ENCODE assay signal across 8 mouse cellular contexts in genomic region chr8:70354004-70354403, GRCm38 (mm10). TPM values are rescaled to one million over a fixed set of nuclear protein-coding genes. Genes with fewer than 3 reads are reported as not detected.
A peak's percentile ranks its signal among the peaks of the same experiment; 100 is the strongest.
DNase-seq lines count a peak whose midpoint lies in the region; ATAC-seq and TF ChIP-seq lines count a peak whose summit lies in the region.

No protein-coding gene starts in this region.

- H3K36me3 ChIP-seq in embryonic facial prominence, embryonic 11.5 days (replicated peaks; ENCODE audit: control insufficient read depth, insufficient read depth, low read depth, low read length): no peaks in the 10 kb centered on the region; the same call in 1 of the 2 replicates
- H3K36me3 ChIP-seq in intestine, embryonic 15.5 days: peaks cover 7% of the 10 kb centered on the region; the same call in 1 of the 2 replicates
- H3K36me3 ChIP-seq in myocyte (ENCODE audit: control insufficient read depth, insufficient read depth): no peaks in the 10 kb centered on the region

- no peaks in the 10 kb centered on the region for H3K9me3 ChIP-seq in embryonic facial prominence, embryonic 11.5 days (replicated peaks; ENCODE audit: control insufficient read depth, low read length)
- H3K9me3 ChIP-seq in intestine, embryonic 15.5 days: no peaks in the 10 kb centered on the region

- TF ChIP-seq CTCF in layer of hippocampus, adult 2 months (conservative IDR thresholded peaks at IDR 0.05): no peak

- H3K4me2 ChIP-seq in embryonic facial prominence, embryonic 11.5 days (ENCODE audit: low read depth, low read length): peak overlapping the region; percentile 60
- H3K4me2 ChIP-seq in intestine, embryonic 15.5 days (replicated peaks): peak overlapping the region; percentile 78
- H3K4me2 ChIP-seq in myocyte (ENCODE audit: low read depth): peak overlapping the region; percentile 94

- WGBS in embryonic facial prominence, embryonic 11.5 days: 61% methylated on average over 4 of the region's 4 CpGs
- 50% methylated on average over 4 of the region's 4 CpGs for WGBS in intestine, embryonic 15.5 days

- peak overlapping the region; percentile 70 for H3K4me3 ChIP-seq in layer of hippocampus, adult 2 months
- peak overlapping the region; percentile 100 for H3K4me3 ChIP-seq in embryonic facial prominence, embryonic 11.5 days (ENCODE audit: low read depth, low read length)
- H3K4me3 ChIP-seq in intestine, embryonic 15.5 days (replicated peaks): peak overlapping the region; percentile 96; the same call in 1 of the 2 replicates
- H3K4me3 ChIP-seq in myocyte: peak overlapping the region; percentile 59

- H3K27ac ChIP-seq in layer of hippocampus, adult 2 months: peak overlapping the region; percentile 98
- H3K27ac ChIP-seq in embryonic facial prominence, embryonic 11.5 days (replicated peaks; ENCODE audit: low read depth, low read length): no peak overlapping the region
- H3K27ac ChIP-seq in intestine, embryonic 15.5 days: peak overlapping the region; percentile 73

- H3K27me3 ChIP-seq in embryonic facial prominence, embryonic 11.5 days (ENCODE audit: control insufficient read depth, insufficient read depth, low read length): no peaks in the 10 kb centered on the region
- no peaks in the 10 kb centered on the region for H3K27me3 ChIP-seq in intestine, embryonic 15.5 days (replicated peaks)
- no peaks in the 10 kb centered on the region for H3K27me3 ChIP-seq in myocyte (ENCODE audit: control insufficient read depth, insufficient read depth, insufficient read length)

- peaks cover 8% of the 10 kb centered on the region for H3K4me1 ChIP-seq in embryonic facial prominence, embryonic 11.5 days (ENCODE audit: control insufficient read depth, insufficient read depth, low read length)
- peaks cover 38% of the 10 kb centered on the region for H3K4me1 ChIP-seq in intestine, embryonic 15.5 days (replicated peaks)

- DNase-seq in layer of hippocampus, adult 2 months (ENCODE audit: low spot score in 2 of 2): no peak
- DNase-seq in layer of hippocampus, postnatal 10 days (ENCODE audit: low spot score in 2 of 2): no peak
- no peak for DNase-seq in embryonic facial prominence, embryonic 11.5 days (ENCODE audit: low spot score)
- no peak for DNase-seq in cerebellum, postnatal 4 days (ENCODE audit: low spot score in 2 of 2)
- no peak for DNase-seq in ovary, adult 18-20 months (ENCODE audit: low spot score)
- no peak for DNase-seq in thymus, postnatal 4 days

- H3K79me2 ChIP-seq in myocyte (ENCODE audit: control insufficient read depth, insufficient read depth): peaks cover 39% of the 10 kb centered on the region

- no peak for TF ChIP-seq POLR2A in myocyte (IDR thresholded peaks at IDR 0.05; ENCODE audit: insufficient read length, low read depth)

- peak overlapping the region; percentile 61 for H3K9ac ChIP-seq in embryonic facial prominence, embryonic 11.5 days (replicated peaks; ENCODE audit: low read length)
- peak overlapping the region; percentile 51 for H3K9ac ChIP-seq in intestine, embryonic 15.5 days

- no peak for ATAC-seq in embryonic facial prominence, embryonic 11.5 days (replicated peaks; ENCODE audit: insufficient number of reproducible peaks, low FRiP score, low TSS enrichment, low read depth)
- ATAC-seq in intestine, embryonic 15.5 days: no peak

- no peak overlapping the region for H3ac ChIP-seq in myocyte (ENCODE audit: control insufficient read depth, insufficient read length)

TF ChIP-seq in myocyte, 11 proteins besides CTCF, POLR2A, EP300 and RAD21:
- TF ChIP-seq POLR2AphosphoS2 (IDR thresholded peaks at IDR 0.05; ENCODE audit: insufficient read length, low read depth): no peak
- peak in 2 of 3 experiments; percentile 11 to 20 for TF ChIP-seq MYOD1 (IDR thresholded peaks at IDR 0.05; ENCODE audit: control insufficient read depth in 1 of 3, insufficient read length in 2 of 3, low read depth in 2 of 3)

RNA-seq across cellular contexts. Expression of gene Upf1, which starts 0.9 kb away (rescaled TPM):
- total RNA-seq in layer of hippocampus, adult 2 months (2021): 10 to 100 TPM; 67.7 to 68.7 TPM
- total RNA-seq in layer of hippocampus, postnatal 10 days (2021): 10 to 100 TPM; 50.8 to 51.0 TPM
- polyA plus RNA-seq in embryonic facial prominence, embryonic 11.5 days (2014; fragmentation: Nextera tagmentation; extraction: Ambion mirVana): 20.4 and 21.0 TPM in 2 replicates
- polyA plus RNA-seq in intestine, embryonic 15.5 days (2015; fragmentation: Nextera tagmentation; extraction: Ambion mirVana): 14.6 and 15.7 TPM in 2 replicates
- polyA plus RNA-seq in myocyte (2012; fragmentation: generic; extraction: Trizol): 35.8 TPM

RNA-seq across cellular contexts. Expression of gene Comp, which starts 19.4 kb away (rescaled TPM):
- total RNA-seq in layer of hippocampus, adult 2 months (2021): under 1 TPM; 0.29 to 0.56 TPM
- total RNA-seq in layer of hippocampus, postnatal 10 days (2021): under 1 TPM in 1 of 2 experiments, not detected in 1; 0.31 TPM
- polyA plus RNA-seq in embryonic facial prominence, embryonic 11.5 days (2014; fragmentation: Nextera tagmentation; extraction: Ambion mirVana): 0.17 TPM in 1 of 2 replicates, not detected in the other
- 0.39 and 0.82 TPM in 2 replicates for polyA plus RNA-seq in intestine, embryonic 15.5 days (2015; fragmentation: Nextera tagmentation; extraction: Ambion mirVana)
- 0.05 TPM for polyA plus RNA-seq in myocyte (2012; fragmentation: generic; extraction: Trizol)

RNA-seq across cellular contexts. Expression of gene Gdf1, which starts 24.4 kb away (rescaled TPM):
- total RNA-seq in layer of hippocampus, adult 2 months (2021): 10 to 100 TPM; 12.1 to 14.4 TPM
- total RNA-seq in layer of hippocampus, postnatal 10 days (2021): 10 to 100 TPM; 13.2 to 23.5 TPM
- 0.22 and 3.1 TPM in 2 replicates for polyA plus RNA-seq in embryonic facial prominence, embryonic 11.5 days (2014; fragmentation: Nextera tagmentation; extraction: Ambion mirVana)
- polyA plus RNA-seq in intestine, embryonic 15.5 days (2015; fragmentation: Nextera tagmentation; extraction: Ambion mirVana): 0.38 and 1.4 TPM in 2 replicates
- polyA plus RNA-seq in myocyte (2012; fragmentation: generic; extraction: Trizol): 2.6 TPM

RNA-seq across cellular contexts. Expression of gene Cers1, which starts 38.4 kb away (rescaled TPM):
- total RNA-seq in layer of hippocampus, adult 2 months (2021): 100 to 1,000 TPM; 110 to 113 TPM
- total RNA-seq in layer of hippocampus, postnatal 10 days (2021): 10 to 100 TPM; 94.6 to 99.0 TPM
- 3.9 and 4.0 TPM in 2 replicates for polyA plus RNA-seq in embryonic facial prominence, embryonic 11.5 days (2014; fragmentation: Nextera tagmentation; extraction: Ambion mirVana)
- 3.6 TPM in 2 replicates for polyA plus RNA-seq in intestine, embryonic 15.5 days (2015; fragmentation: Nextera tagmentation; extraction: Ambion mirVana)
- 4.4 TPM for polyA plus RNA-seq in myocyte (2012; fragmentation: generic; extraction: Trizol)

RNA-seq across cellular contexts. Expression of gene Cope, which starts 51.7 kb away (rescaled TPM):
- 100 to 1,000 TPM; 139 to 157 TPM for total RNA-seq in layer of hippocampus, adult 2 months (2021)
- total RNA-seq in layer of hippocampus, postnatal 10 days (2021): 100 to 1,000 TPM; 122 to 145 TPM
- polyA plus RNA-seq in embryonic facial prominence, embryonic 11.5 days (2014; fragmentation: Nextera tagmentation; extraction: Ambion mirVana): 220 and 271 TPM in 2 replicates
- polyA plus RNA-seq in intestine, embryonic 15.5 days (2015; fragmentation: Nextera tagmentation; extraction: Ambion mirVana): 331 and 429 TPM in 2 replicates
- 236 TPM for polyA plus RNA-seq in myocyte (2012; fragmentation: generic; extraction: Trizol)
